Mouse (Mus musculus) kidney, postnatal 0 days (tissue): ENCODE data around the gene Stat3. TPM values are rescaled to one million over a fixed set of nuclear protein-coding genes. Genes with fewer than 3 reads are reported as not detected.
A peak's percentile ranks its signal among the peaks of the same experiment; 100 is the strongest.

ENCODE experiments used
- ATAC-seq: fragments of 200-750 bp; cut with Nextera tagmentation; replicated peaks from 2 replicates; pipeline ENCODE4 v1.8.0; 2017; ENCODE audit warnings: low read depth, moderate number of reproducible peaks, moderate TSS enrichment, moderate library complexity; ENCODE audit not compliant: low FRiP score
- DNase-seq: peaks from one replicate; pipeline ENCODE4 v3.0.0-alpha.2; 2016; ENCODE audit warnings: low spot score
- H3K27ac ChIP-seq: fragments of 300-500 bp; sonication (generic); 2 replicates; pipeline ENCODE4 v1.5.1; 2014; ENCODE audit warnings: mild to moderate bottlenecking
- H3K27me3 ChIP-seq: fragments of 300-500 bp; sonication (generic); 2 replicates; pipeline ENCODE4 v1.6.1; 2014; ENCODE audit warnings: low read length, mixed read lengths; ENCODE audit not compliant: insufficient read depth
- H3K36me3 ChIP-seq: fragments of 300-500 bp; sonication (generic); 2 replicates; pipeline ENCODE4 v1.6.1; 2014; ENCODE audit warnings: low read length, mixed read lengths; ENCODE audit not compliant: insufficient read depth
- H3K4me1 ChIP-seq: fragments of 300-500 bp; sonication (generic); replicated peaks from 2 replicates; pipeline ENCODE4 v1.6.1; 2014; ENCODE audit warnings: antibody characterized with exemption, low read length, mixed read lengths; ENCODE audit not compliant: insufficient read depth
- H3K4me2 ChIP-seq: fragments of 300-500 bp; sonication (generic); 2 replicates; pipeline ENCODE4 v1.6.1; 2014; ENCODE audit warnings: mild to moderate bottlenecking, low read length, moderate library complexity, mixed read lengths
- H3K4me3 ChIP-seq: fragments of 300-500 bp; sonication (generic); replicated peaks from 2 replicates; pipeline ENCODE4 v1.5.1; 2014; ENCODE audit warnings: low read depth, low read length
- H3K9ac ChIP-seq: fragments of 300-500 bp; sonication (generic); 2 replicates; pipeline ENCODE4 v1.6.1; 2014; ENCODE audit warnings: low read depth, low read length
- H3K9me3 ChIP-seq: fragments of 300-500 bp; sonication (generic); replicated peaks from 2 replicates; pipeline ENCODE4 v1.6.1; 2016; ENCODE audit warnings: low read length, inconsistent platforms, mixed read lengths
- CTCF ChIP-seq: IDR thresholded peaks from 2 replicates; pipeline ENCODE4 v1.5.1; 2016; ENCODE audit warnings: antibody characterized with exemption, low read depth, mild to moderate bottlenecking, moderate library complexity
- WGBS: fragments of 180-500 bp; shearing (Covaris S2); extraction: QIAGEN DNeasy Blood & Tissue Kit; methylation state at CpG from one replicate; pipeline ENCODE4 v1.1.7; 2014; 5-methylcytosine and 5-hydroxymethylcytosine counted together
- polyA plus RNA-seq: library from polyadenylated mRNA; unstranded; fragments of >200 nt; fragmentation: Nextera tagmentation; extraction: Ambion mirVana; gene quantifications from 2 replicates; pipeline ENCODE4 v1.2.1, GENCODE M21; 2015

Stat3 gene
- polyA plus RNA-seq, 1 experiment from 2014 or later, result 48.0 TPM

GRCm38 (mm10) chr11:100908567-100908966, 30.8 kb downstream of the Stat3 start:
- Histone ChIP-seq H3K9ac (no peak overlapping the region), H3K4me1 (no peaks in the 10 kb centered on the region), H3K27me3 (no peaks in the 10 kb centered on the region), H3K9me3 (no peaks in the 10 kb centered on the region), H3K36me3 (peaks cover 34% of the 10 kb centered on the region), H3K27ac (no peak overlapping the region), H3K4me3 (no peak overlapping the region), H3K4me2 (no peak overlapping the region)
- no peak for ATAC-seq
- no peak for DNase-seq
- no peak for TF ChIP-seq CTCF
- 75% methylated on average over 9 of the region's 9 CpGs for WGBS

- H3K9ac ChIP-seq, result no peak overlapping the region
- WGBS, result 56% methylated on average over 2 of the region's 2 CpGs
- TF ChIP-seq CTCF, result no peak
Measured at GRCm38 (mm10) chr11:100908112-100908511, 31.2 kb downstream of the Stat3 start.

GRCm38 (mm10) chr11:100906885-100907284, 32.5 kb downstream of the Stat3 start:
- no peak for ATAC-seq
- DNase-seq, result no peak
- H3K4me1 ChIP-seq, result no peaks in the 10 kb centered on the region
- TF ChIP-seq CTCF, result no peak
- no peaks in the 10 kb centered on the region for H3K9me3 ChIP-seq
- no peak overlapping the region for H3K27ac ChIP-seq
- H3K4me2 ChIP-seq, result no peak overlapping the region
- WGBS, result 85% methylated on average over 4 of the region's 4 CpGs
- H3K27me3 ChIP-seq, result no peaks in the 10 kb centered on the region
- H3K9ac ChIP-seq, result no peak overlapping the region
- H3K36me3 ChIP-seq, result peaks cover 47% of the 10 kb centered on the region
- H3K4me3 ChIP-seq, result no peak overlapping the region

More at GRCm38 (mm10) chr11:100908112-100908511, 31.2 kb downstream of the Stat3 start:
- H3K4me1 ChIP-seq, result no peaks in the 10 kb centered on the region
- H3K27me3 ChIP-seq, result no peaks in the 10 kb centered on the region
- no peak overlapping the region for H3K27ac ChIP-seq
- no peak overlapping the region for H3K4me2 ChIP-seq
- DNase-seq (peak; percentile 11), ATAC-seq (peak; percentile 63; the same call in 1 of the 2 replicates)
- H3K9me3 ChIP-seq, result no peaks in the 10 kb centered on the region
- peaks cover 39% of the 10 kb centered on the region for H3K36me3 ChIP-seq
- no peak overlapping the region for H3K4me3 ChIP-seq

- H3K36me3 ChIP-seq, result peaks cover 44% of the 10 kb centered on the region
- no peak overlapping the region for H3K9ac ChIP-seq
- H3K4me2 ChIP-seq, result no peak overlapping the region
- no peaks in the 10 kb centered on the region for H3K9me3 ChIP-seq
- no peak overlapping the region for H3K4me3 ChIP-seq
- WGBS, result 72% methylated on average over 1 of the region's 1 CpGs
- TF ChIP-seq CTCF, result no peak
- ATAC-seq (no peak), DNase-seq (no peak)
- no peak overlapping the region for H3K27ac ChIP-seq
- H3K27me3 ChIP-seq, result no peaks in the 10 kb centered on the region
- H3K4me1 ChIP-seq, result no peaks in the 10 kb centered on the region
Measured at GRCm38 (mm10) chr11:100905929-100906328, 33.4 kb downstream of the Stat3 start.

GRCm38 (mm10) chr11:100904580-100905351, 34.6 kb downstream of the Stat3 start:
- ATAC-seq (no peak), DNase-seq (no peak)
- H3K4me1 ChIP-seq, result no peaks in the 10 kb centered on the region
- no peak overlapping the region for H3K4me2 ChIP-seq
- H3K27me3 ChIP-seq, result no peaks in the 10 kb centered on the region
- no peak overlapping the region for H3K9ac ChIP-seq
- H3K9me3 ChIP-seq, result no peaks in the 10 kb centered on the region
- H3K27ac ChIP-seq, result no peak overlapping the region
- WGBS, result 83% methylated on average over 16 of the region's 20 CpGs
- no peak overlapping the region for H3K4me3 ChIP-seq
- peaks cover 50% of the 10 kb centered on the region for H3K36me3 ChIP-seq
- no peak for TF ChIP-seq CTCF

GRCm38 (mm10) chr11:100898441-100899199, 40.7 kb downstream of the Stat3 start:
- ATAC-seq, result no peak
- no peak overlapping the region for H3K9ac ChIP-seq
- no peak overlapping the region for H3K27ac ChIP-seq
- H3K9me3 ChIP-seq, result no peaks in the 10 kb centered on the region
- 73% methylated on average over 16 of the region's 16 CpGs for WGBS
- DNase-seq, result no peak
- no peaks in the 10 kb centered on the region for H3K4me1 ChIP-seq
- no peak overlapping the region for H3K4me2 ChIP-seq
- peaks cover 47% of the 10 kb centered on the region for H3K36me3 ChIP-seq
- no peak for TF ChIP-seq CTCF
- H3K4me3 ChIP-seq, result no peak overlapping the region
- H3K27me3 ChIP-seq, result no peaks in the 10 kb centered on the region
